Mouse (Mus musculus): ENCODE measurements at regions not wholly inside any gene's neighbourhood (a gene's known extent, or its start where the extent isn't known, plus 50 kb on each side); places are given as distances from the start of the nearest gene placed in this dataset.

GRCm38 (mm10) chr6:6454396-6454795, 124.1 kb downstream of the Sem1 start:
- Histone ChIP-seq H3K4me3 (ENCODE audit: control insufficient read depth in 1 of 2, insufficient read depth in 1 of 2, low read depth in 2 of 2, low read length in 2 of 2) (no peak overlapping the region), H3K27ac (ENCODE audit: control insufficient read depth, low read depth, low read length) (no peak overlapping the region), H3K9ac (ENCODE audit: control insufficient read depth, low read depth, low read length, poor library complexity, severe bottlenecking) (no peak overlapping the region), H3K9me3 (replicated peaks; ENCODE audit: insufficient read depth, low read length) (no peaks in the 10 kb centered on the region), H3K36me3 (ENCODE audit: control insufficient read depth in 1 of 2, insufficient read depth in 2 of 2, low read length in 2 of 2) (no peaks in the 10 kb centered on the region), H3K79me2 (ENCODE audit: control insufficient read depth, insufficient read depth, low read length, poor library complexity) (no peaks in the 10 kb centered on the region), H3K27me3 (ENCODE audit: control insufficient read depth in 1 of 2, insufficient read depth in 2 of 2, low read length in 2 of 2) (no peaks in the 10 kb centered on the region), H3K4me1 (ENCODE audit: control insufficient read depth in 1 of 2, insufficient read depth in 2 of 2, low read length in 2 of 2) (no peaks in the 10 kb centered on the region)
- DNase-seq (ENCODE audit: low read depth, low spot score), result no peak
- TF ChIP-seq POLR2A (IDR thresholded peaks at IDR 0.05; ENCODE audit: control insufficient read depth in 1 of 2, insufficient read depth in 1 of 2, low read depth in 1 of 2, low read length in 2 of 2, poor library complexity in 1 of 2) (no peak), ZNF384 (IDR thresholded peaks at IDR 0.05; ENCODE audit: low read depth, low read length) (no peak), JUND (IDR thresholded peaks at IDR 0.05; ENCODE audit: low read depth, low read length) (no peak), CTCF (IDR thresholded peaks at IDR 0.05 in 2 of 3, conservative IDR thresholded peaks at IDR 0.05 in 1 of 3; ENCODE audit: control insufficient read depth in 1 of 3, insufficient read depth in 1 of 3, low read depth in 2 of 3, low read length in 3 of 3, poor library complexity in 1 of 3, severe bottlenecking in 1 of 3) (no peak), ZC3H11A (IDR thresholded peaks at IDR 0.05; ENCODE audit: low read depth, low read length) (no peak), MEF2A (IDR thresholded peaks at IDR 0.05; ENCODE audit: extremely low read depth, insufficient replicate concordance, low read depth, low read length, poor library complexity, severe bottlenecking) (no peak), SIN3A (IDR thresholded peaks at IDR 0.05; ENCODE audit: low read length) (no peak), KAT2A (conservative IDR thresholded peaks at IDR 0.05; ENCODE audit: low read depth, low read length) (no peak), EP300 (IDR thresholded peaks at IDR 0.05; ENCODE audit: low read depth in 1 of 2, low read length in 2 of 2) (no peak), GATA1 (IDR thresholded peaks at IDR 0.05; ENCODE audit: low read depth, low read length) (no peak), POLR2AphosphoS5 (IDR thresholded peaks at IDR 0.05; ENCODE audit: borderline replicate concordance, low read depth, low read length) (no peak), MYB (IDR thresholded peaks at IDR 0.05; ENCODE audit: low read depth, low read length) (no peak), TCF12 (IDR thresholded peaks at IDR 0.05; ENCODE audit: low read depth, low read length) (no peak), SMC3 (IDR thresholded peaks at IDR 0.05; ENCODE audit: low read depth, low read length) (no peak), ZKSCAN1 (IDR thresholded peaks at IDR 0.05; ENCODE audit: low read depth, low read length) (no peak), USF2 (IDR thresholded peaks at IDR 0.05; ENCODE audit: borderline replicate concordance in 1 of 2, insufficient read depth in 1 of 2, low read depth in 1 of 2, low read length in 2 of 2) (no peak), USF1 (IDR thresholded peaks at IDR 0.05; ENCODE audit: low read depth, low read length) (no peak)

- Histone ChIP-seq H3K9me3 (replicated peaks; ENCODE audit: insufficient read depth, low read length) (no peaks in the 10 kb centered on the region), H3K36me3 (ENCODE audit: control insufficient read depth in 1 of 2, insufficient read depth in 2 of 2, low read length in 2 of 2) (no peaks in the 10 kb centered on the region), H3K9ac (ENCODE audit: control insufficient read depth, low read depth, low read length, poor library complexity, severe bottlenecking) (no peak overlapping the region), H3K4me3 (ENCODE audit: control insufficient read depth in 1 of 2, insufficient read depth in 1 of 2, low read depth in 2 of 2, low read length in 2 of 2) (no peak overlapping the region), H3K27ac (ENCODE audit: control insufficient read depth, low read depth, low read length) (no peak overlapping the region), H3K4me1 (ENCODE audit: control insufficient read depth in 1 of 2, insufficient read depth in 2 of 2, low read length in 2 of 2) (no peaks in the 10 kb centered on the region), H3K79me2 (ENCODE audit: control insufficient read depth, insufficient read depth, low read length, poor library complexity) (no peaks in the 10 kb centered on the region), H3K27me3 (ENCODE audit: control insufficient read depth in 1 of 2, insufficient read depth in 2 of 2, low read length in 2 of 2) (no peaks in the 10 kb centered on the region; a peak in 1 of 4 replicates)
- TF ChIP-seq BHLHE40 (IDR thresholded peaks at IDR 0.05; ENCODE audit: borderline replicate concordance, low read depth, low read length), result no peak
- TF ChIP-seq MEF2A (IDR thresholded peaks at IDR 0.05; ENCODE audit: extremely low read depth, insufficient replicate concordance, low read depth, low read length, poor library complexity, severe bottlenecking), result no peak
- no peak for TF ChIP-seq MAFK (IDR thresholded peaks at IDR 0.05; ENCODE audit: borderline replicate concordance, low read depth, low read length)
- no peak for TF ChIP-seq CTCF (IDR thresholded peaks at IDR 0.05 in 2 of 3, conservative IDR thresholded peaks at IDR 0.05 in 1 of 3; ENCODE audit: control insufficient read depth in 1 of 3, insufficient read depth in 1 of 3, low read depth in 2 of 3, low read length in 3 of 3, poor library complexity in 1 of 3, severe bottlenecking in 1 of 3)
- no peak for TF ChIP-seq ETS1 (IDR thresholded peaks at IDR 0.05; ENCODE audit: low read depth, low read length)
- no peak for TF ChIP-seq ZNF384 (IDR thresholded peaks at IDR 0.05; ENCODE audit: low read depth, low read length)
- DNase-seq (ENCODE audit: low read depth, low spot score), result no peak
Measured at GRCm38 (mm10) chr6:6434855-6435254, 143.6 kb downstream of the Sem1 start.

All from MEL (cell line).